Mouse (Mus musculus): ENCODE measurements at regions not wholly inside any gene's neighbourhood (a gene's known extent, or its start where the extent isn't known, plus 50 kb on each side); places are given as distances from the start of the nearest gene placed in this dataset.

DNA sequence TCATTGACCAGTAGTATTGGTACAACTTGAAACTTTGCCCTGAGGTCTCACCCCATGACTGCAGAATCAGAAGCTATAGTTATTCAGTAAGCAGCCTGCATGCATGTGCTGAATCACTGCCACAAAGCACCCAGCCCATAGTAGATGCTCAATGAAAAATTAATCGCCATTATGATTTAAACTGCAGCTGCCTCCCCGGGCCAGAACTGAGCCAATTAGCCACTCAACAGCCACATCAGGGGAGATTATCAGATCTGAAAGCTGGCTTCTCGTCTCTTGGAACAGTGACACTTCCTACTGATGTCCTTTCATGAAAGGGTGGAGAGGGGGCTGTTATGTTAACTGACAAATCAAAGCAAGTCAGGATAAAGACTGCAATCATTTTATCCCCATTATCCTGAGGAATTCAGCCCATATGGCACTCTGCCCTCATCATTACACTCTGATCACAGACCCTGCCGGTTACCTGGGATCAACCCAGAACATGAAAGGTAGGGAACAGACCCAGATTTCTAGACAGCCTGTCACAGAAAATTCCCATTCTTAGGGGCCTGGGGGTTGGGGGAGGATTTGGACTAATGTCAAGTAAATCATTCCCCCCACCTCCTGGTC, 104.0 kb downstream of the Prlhr start:
- TF ChIP-seq POU5F1 (IDR thresholded peaks at IDR 0.05; ENCODE audit: borderline replicate concordance, low read length) (no peak), CTCF (conservative IDR thresholded peaks at IDR 0.05; ENCODE audit: low read length) (no peak), NANOG (IDR thresholded peaks at IDR 0.05; ENCODE audit: borderline replicate concordance, low read length) (no peak)
- H3K36me3 ChIP-seq (ENCODE audit: insufficient read depth, low read length): no peaks in the 10 kb centered on the region
- no peak overlapping the region for H3K4me3 ChIP-seq (replicated peaks; ENCODE audit: low read length)
- no peaks in the 10 kb centered on the region for H3K9me3 ChIP-seq (ENCODE audit: low read length)
- H3K4me1 ChIP-seq (replicated peaks; ENCODE audit: low read depth, low read length): no peaks in the 10 kb centered on the region
- no peaks in the 10 kb centered on the region for H3K27me3 ChIP-seq (ENCODE audit: insufficient read depth, low read length)

DNA sequence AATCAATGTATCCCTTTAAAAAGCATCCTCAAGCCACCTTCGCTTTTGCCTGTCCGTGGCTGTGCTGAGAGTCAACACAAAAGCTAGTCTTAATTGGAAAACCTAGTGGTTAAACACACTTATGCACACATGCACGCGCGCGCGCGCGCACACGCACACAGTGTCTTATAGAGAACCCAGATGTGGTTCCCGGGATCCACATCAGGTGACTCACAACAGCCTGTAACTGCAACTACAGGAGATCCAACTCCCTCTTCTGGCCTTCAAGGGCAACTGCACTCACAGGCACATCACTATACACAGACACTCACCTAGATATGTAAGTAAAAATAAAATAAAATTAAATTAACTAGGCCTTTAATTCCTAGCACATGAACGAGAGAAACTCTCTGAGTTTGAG, 118.4 kb upstream of the Fam204a start:
- Histone ChIP-seq H3K27me3 (ENCODE audit: insufficient read depth, low read length) (no peaks in the 10 kb centered on the region; the same call in 1 of the 2 replicates), H3K4me1 (replicated peaks; ENCODE audit: low read depth, low read length) (no peaks in the 10 kb centered on the region), H3K36me3 (ENCODE audit: insufficient read depth, low read length) (no peaks in the 10 kb centered on the region), H3K9me3 (ENCODE audit: low read length) (no peaks in the 10 kb centered on the region), H3K4me3 (replicated peaks; ENCODE audit: low read length) (no peak overlapping the region)
- TF ChIP-seq NANOG (IDR thresholded peaks at IDR 0.05; ENCODE audit: borderline replicate concordance, low read length) (no peak), CTCF (conservative IDR thresholded peaks at IDR 0.05; ENCODE audit: low read length) (peak; percentile 60)

DNA sequence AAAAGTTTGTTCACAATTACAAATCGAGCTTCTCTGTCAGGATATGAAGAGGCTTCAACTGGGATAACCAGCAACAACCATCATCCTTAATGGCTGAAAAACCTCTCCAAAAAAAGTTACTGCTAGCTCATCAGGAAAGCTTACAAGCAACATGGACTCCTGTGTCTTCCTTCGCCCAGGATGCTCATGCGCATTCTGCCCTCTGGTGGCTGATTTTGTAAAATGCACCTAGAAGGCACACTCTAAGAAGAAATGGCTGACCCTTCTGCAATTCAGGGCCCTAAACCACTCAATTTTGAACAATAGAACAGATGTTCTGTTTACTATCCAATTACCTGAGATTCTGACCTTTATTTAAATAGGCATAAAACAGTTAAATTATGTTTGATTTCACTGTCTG, 115.0 kb upstream of the Fam204a start:
- Histone ChIP-seq H3K4me3 (replicated peaks; ENCODE audit: low read length) (no peak overlapping the region), H3K36me3 (ENCODE audit: insufficient read depth, low read length) (no peaks in the 10 kb centered on the region), H3K27me3 (ENCODE audit: insufficient read depth, low read length) (no peaks in the 10 kb centered on the region), H3K4me1 (replicated peaks; ENCODE audit: low read depth, low read length) (no peaks in the 10 kb centered on the region), H3K9me3 (ENCODE audit: low read length) (no peaks in the 10 kb centered on the region)
- TF ChIP-seq CTCF (conservative IDR thresholded peaks at IDR 0.05; ENCODE audit: low read length) (peak; percentile 78), POU5F1 (IDR thresholded peaks at IDR 0.05; ENCODE audit: borderline replicate concordance, low read length) (no peak), NANOG (IDR thresholded peaks at IDR 0.05; ENCODE audit: borderline replicate concordance, low read length) (no peak)

DNA sequence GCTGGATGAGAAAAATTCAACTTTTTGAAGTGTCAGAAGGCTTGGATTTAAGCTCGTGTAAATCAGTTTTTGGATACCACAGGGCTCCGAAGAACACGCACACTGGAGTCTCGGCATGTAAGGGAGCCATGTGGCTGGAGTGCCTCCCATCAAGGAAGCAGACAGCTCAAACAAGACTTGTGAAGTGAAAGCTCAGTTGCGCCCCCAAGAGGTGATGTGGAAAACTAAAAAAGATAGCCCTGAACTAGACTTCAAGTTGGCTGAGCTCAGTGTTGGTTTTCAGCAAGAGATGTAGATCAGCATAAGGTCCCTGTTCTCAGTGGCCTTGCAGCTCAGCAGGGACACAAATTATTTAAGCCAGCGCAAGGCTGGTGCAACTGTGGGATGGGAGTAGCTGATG, 113.7 kb upstream of the Fam204a start:
- TF ChIP-seq POU5F1 (IDR thresholded peaks at IDR 0.05; ENCODE audit: borderline replicate concordance, low read length) (no peak), CTCF (conservative IDR thresholded peaks at IDR 0.05; ENCODE audit: low read length) (peak; percentile 36)
- no peaks in the 10 kb centered on the region for H3K36me3 ChIP-seq (ENCODE audit: insufficient read depth, low read length)
- H3K4me1 ChIP-seq (replicated peaks; ENCODE audit: low read depth, low read length): no peaks in the 10 kb centered on the region
- no peaks in the 10 kb centered on the region for H3K9me3 ChIP-seq (ENCODE audit: low read length)
- H3K27me3 ChIP-seq (ENCODE audit: insufficient read depth, low read length): no peaks in the 10 kb centered on the region
- H3K4me3 ChIP-seq (replicated peaks; ENCODE audit: low read length): no peak overlapping the region

DNA sequence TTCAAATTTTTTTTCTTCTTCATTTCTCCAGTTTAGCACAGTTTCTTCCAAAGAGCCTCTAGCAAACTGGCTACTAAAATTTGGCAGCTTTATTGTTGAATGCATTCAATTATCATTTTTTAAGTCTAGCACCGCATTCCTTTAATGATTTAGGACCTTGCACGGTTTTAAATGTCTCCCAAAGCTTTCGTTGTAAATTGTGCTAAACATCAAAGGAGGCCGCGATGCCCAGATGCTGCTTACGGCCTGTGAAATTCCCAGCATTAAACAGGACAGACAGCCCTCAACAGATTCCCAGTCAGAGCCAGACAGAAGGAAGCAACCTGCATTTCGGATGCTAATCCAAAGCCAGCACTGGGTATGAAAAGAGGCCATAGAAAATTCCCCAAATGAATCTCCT, 108.0 kb upstream of the Fam204a start:
- Histone ChIP-seq H3K36me3 (ENCODE audit: insufficient read depth, low read length) (no peaks in the 10 kb centered on the region), H3K4me3 (replicated peaks; ENCODE audit: low read length) (no peak overlapping the region), H3K27me3 (ENCODE audit: insufficient read depth, low read length) (no peaks in the 10 kb centered on the region), H3K9me3 (ENCODE audit: low read length) (no peaks in the 10 kb centered on the region), H3K4me1 (replicated peaks; ENCODE audit: low read depth, low read length) (no peaks in the 10 kb centered on the region)
- no peak for TF ChIP-seq POU5F1 (IDR thresholded peaks at IDR 0.05; ENCODE audit: borderline replicate concordance, low read length)
- TF ChIP-seq CTCF (conservative IDR thresholded peaks at IDR 0.05; ENCODE audit: low read length): no peak
- no peak for TF ChIP-seq NANOG (IDR thresholded peaks at IDR 0.05; ENCODE audit: borderline replicate concordance, low read length)

DNA sequence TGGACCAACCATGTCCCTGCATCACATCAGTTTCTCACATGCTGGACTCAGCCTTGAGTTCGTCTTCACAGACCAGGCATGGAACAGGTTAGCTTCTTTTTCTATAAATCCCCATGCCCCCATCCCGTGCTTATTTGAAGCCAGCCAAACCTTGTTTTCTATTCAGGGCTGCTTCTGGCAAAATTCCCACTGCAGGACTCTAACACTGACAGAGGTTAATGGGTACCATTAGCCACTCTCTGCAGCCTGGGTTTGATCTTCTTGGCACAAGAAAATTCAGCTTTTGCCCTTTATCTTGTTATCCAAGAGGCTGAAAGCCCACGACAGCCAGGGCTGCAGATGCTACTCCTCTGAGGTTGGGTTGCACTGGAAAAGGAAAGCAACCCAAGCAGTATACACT, 101.8 kb upstream of the Fam204a start:
- Histone ChIP-seq H3K36me3 (ENCODE audit: insufficient read depth, low read length) (no peaks in the 10 kb centered on the region), H3K27me3 (ENCODE audit: insufficient read depth, low read length) (no peaks in the 10 kb centered on the region), H3K4me1 (replicated peaks; ENCODE audit: low read depth, low read length) (no peaks in the 10 kb centered on the region), H3K9me3 (ENCODE audit: low read length) (no peaks in the 10 kb centered on the region), H3K4me3 (replicated peaks; ENCODE audit: low read length) (no peak overlapping the region)
- TF ChIP-seq NANOG (IDR thresholded peaks at IDR 0.05; ENCODE audit: borderline replicate concordance, low read length) (no peak), POU5F1 (IDR thresholded peaks at IDR 0.05; ENCODE audit: borderline replicate concordance, low read length) (no peak), CTCF (conservative IDR thresholded peaks at IDR 0.05; ENCODE audit: low read length) (no peak)

DNA sequence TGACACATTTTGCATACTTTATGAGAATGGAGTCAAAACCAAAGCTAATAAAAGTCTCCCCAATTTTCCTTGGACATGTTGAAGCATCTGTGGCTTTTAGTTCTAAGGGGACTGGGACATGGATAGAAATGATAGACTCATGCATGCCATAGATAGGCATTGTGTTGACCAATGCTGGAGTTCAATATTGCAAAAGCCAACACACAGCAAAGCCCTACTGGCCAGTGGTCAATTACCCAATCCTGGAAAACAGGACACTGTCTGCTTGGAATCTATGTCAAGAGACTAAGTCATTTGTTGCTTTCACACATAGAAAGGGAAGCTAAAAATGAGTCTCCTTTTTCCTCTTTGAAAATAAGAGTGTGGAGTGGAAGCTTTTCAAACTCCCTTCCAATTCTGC, 99.1 kb upstream of the Fam204a start:
- Histone ChIP-seq H3K27me3 (ENCODE audit: insufficient read depth, low read length) (no peaks in the 10 kb centered on the region), H3K9me3 (ENCODE audit: low read length) (no peaks in the 10 kb centered on the region), H3K36me3 (ENCODE audit: insufficient read depth, low read length) (no peaks in the 10 kb centered on the region), H3K4me3 (replicated peaks; ENCODE audit: low read length) (no peak overlapping the region), H3K4me1 (replicated peaks; ENCODE audit: low read depth, low read length) (no peaks in the 10 kb centered on the region)
- TF ChIP-seq NANOG (IDR thresholded peaks at IDR 0.05; ENCODE audit: borderline replicate concordance, low read length) (no peak), POU5F1 (IDR thresholded peaks at IDR 0.05; ENCODE audit: borderline replicate concordance, low read length) (no peak), CTCF (conservative IDR thresholded peaks at IDR 0.05; ENCODE audit: low read length) (no peak)

DNA sequence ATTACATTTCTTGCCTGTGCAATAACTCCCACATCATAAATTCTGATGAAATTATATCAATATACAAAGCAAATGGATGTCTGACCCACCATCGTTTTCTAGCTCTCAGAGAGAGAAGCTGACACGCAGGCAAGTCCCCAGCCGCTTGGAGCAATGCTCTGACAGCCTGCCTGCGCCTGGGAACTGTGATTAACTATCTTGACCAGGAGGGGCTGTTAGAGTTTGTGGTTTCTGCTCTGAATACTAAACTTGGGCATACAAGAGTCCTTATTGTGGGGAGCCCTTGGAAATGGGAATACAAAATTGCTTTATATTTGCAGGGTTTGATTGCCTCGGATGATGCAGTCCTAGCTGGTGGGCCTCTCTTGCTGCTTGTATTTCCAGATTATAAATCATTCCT, 98.6 kb upstream of the Fam204a start:
- Histone ChIP-seq H3K27me3 (ENCODE audit: insufficient read depth, low read length) (no peaks in the 10 kb centered on the region), H3K9me3 (ENCODE audit: low read length) (no peaks in the 10 kb centered on the region)

DNA sequence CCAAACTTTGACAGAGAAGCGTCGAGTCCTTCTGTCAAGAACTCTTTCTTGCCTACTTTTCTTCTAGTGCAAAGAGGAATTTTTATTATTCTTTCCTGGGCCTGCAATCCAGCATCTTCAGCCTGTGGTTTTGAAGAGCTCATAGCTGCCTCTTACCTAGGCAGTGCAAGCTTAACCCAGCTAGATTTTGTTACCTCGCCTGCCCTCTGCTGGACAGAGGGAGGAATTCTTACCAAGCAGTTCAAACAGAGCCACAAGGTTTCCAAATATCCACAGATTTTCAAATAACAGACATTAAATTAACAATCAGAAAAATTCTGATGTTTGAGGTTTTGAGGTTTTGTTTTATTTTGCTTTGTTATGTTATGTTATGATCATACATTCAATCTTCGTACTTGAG, 84.1 kb upstream of the Fam204a start:
- H3K27me3 ChIP-seq (ENCODE audit: insufficient read depth, low read length): no peaks in the 10 kb centered on the region
- TF ChIP-seq POU5F1 (IDR thresholded peaks at IDR 0.05; ENCODE audit: borderline replicate concordance, low read length): no peak
- peak; percentile 81 for TF ChIP-seq CTCF (conservative IDR thresholded peaks at IDR 0.05; ENCODE audit: low read length)
- TF ChIP-seq NANOG (IDR thresholded peaks at IDR 0.05; ENCODE audit: borderline replicate concordance, low read length): no peak
- no peak overlapping the region for H3K4me3 ChIP-seq (replicated peaks; ENCODE audit: low read length)
- no peaks in the 10 kb centered on the region for H3K9me3 ChIP-seq (ENCODE audit: low read length)
- H3K36me3 ChIP-seq (ENCODE audit: insufficient read depth, low read length): no peaks in the 10 kb centered on the region
- 0 out of 2 replicates have a peak, but pooled peaks cover 3% of the 10 kb centered on the region for H3K4me1 ChIP-seq (replicated peaks; ENCODE audit: low read depth, low read length)

More for the DNA sequence above, 98.6 kb upstream of the Fam204a start:
- Histone ChIP-seq H3K4me1 (replicated peaks; ENCODE audit: low read depth, low read length) (no peaks in the 10 kb centered on the region), H3K36me3 (ENCODE audit: insufficient read depth, low read length) (no peaks in the 10 kb centered on the region), H3K4me3 (replicated peaks; ENCODE audit: low read length) (no peak overlapping the region)
- TF ChIP-seq NANOG (IDR thresholded peaks at IDR 0.05; ENCODE audit: borderline replicate concordance, low read length): no peak
- TF ChIP-seq CTCF (conservative IDR thresholded peaks at IDR 0.05; ENCODE audit: low read length): no peak
- TF ChIP-seq POU5F1 (IDR thresholded peaks at IDR 0.05; ENCODE audit: borderline replicate concordance, low read length): no peak
